Mouse (Mus musculus): ENCODE data around the gene Cfhr1.

Gene Cfhr1

DNA sequence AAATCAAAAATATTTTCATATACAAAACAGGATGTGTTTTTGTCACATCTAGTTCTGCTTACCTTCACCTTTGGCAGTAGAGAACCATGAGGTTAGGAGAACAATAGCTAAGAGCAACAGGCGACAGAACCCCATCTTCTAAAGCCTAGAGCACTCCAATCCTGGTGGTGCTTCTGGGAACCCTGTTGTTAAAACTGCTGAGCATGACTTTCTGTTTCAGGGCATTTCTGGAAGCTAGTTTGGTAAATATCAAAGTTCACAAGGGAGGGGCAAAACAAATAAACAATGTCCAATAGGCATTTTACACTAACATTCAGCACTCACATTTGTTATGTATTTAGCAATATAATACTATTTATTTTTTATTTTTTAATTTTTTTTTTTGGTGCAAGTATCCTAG lies at the start of gene Cfhr1:
Gene Cfhr1 (minus strand): TSS at position 249 of the 400 bp plus-strand sequence.
- DNase-seq (ENCODE audit: low spot score), result no peak

DNA sequence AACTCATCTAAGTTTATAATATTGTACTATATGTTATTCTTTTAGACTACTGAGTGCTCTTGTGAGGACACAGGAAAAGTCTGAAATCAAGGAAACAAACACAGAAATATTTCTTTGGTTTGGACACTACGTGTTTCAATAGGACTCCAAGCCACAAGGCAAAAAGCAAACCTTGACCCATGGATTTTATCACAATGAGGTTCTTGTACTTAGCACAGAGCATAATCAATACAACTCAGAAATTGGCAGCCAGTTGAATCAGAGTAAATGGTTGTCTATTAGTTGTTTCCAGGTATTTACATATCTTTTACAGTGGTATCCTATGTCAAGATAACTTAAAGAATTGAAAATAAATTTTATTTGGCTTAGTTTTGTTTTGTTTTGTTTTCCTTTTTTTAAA lies 8.8 kb downstream of the Cfhr1 start:
- DNase-seq (ENCODE audit: low spot score), result no peak

DNA sequence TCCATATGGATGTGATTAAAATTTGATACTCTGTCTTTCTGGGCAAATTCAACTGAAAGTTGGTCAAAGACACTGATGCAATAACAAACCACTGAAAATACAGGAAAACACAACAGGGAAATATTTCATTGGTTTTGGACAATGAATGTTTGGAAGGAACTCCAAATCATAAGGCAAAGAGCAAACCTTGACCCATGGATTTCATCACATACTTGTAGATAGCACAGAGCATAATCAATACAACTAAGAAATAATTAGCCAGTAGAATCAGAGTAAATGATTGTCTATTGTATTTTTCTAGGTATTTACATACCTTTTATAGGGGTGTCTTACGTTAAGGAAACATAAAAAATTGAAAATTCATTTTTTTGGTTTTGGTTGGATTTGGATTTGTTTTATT lies 11.5 kb downstream of the Cfhr1 start:
- DNase-seq (ENCODE audit: low spot score), result no peak

DNA sequence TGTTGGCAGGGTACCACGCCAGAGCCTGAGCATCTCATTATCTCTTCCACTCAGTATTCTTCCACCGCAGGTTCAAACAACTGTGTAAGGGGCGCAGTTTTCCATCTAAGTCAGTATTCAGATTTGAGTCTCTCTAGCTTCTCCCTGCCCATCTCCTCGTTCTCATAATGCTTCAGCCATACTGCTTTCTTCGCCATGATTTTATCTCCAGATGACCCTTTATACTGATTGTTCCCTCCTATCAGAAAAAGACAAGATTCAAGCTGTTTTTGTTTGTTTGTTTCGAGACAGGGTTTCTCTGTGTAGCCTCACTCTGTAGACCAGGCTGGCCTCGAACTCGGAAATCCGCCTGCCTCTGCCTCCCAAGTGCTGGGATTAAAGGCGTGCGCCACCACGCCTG lies 45.5 kb downstream of the Cfhr1 start:
- no peak for DNase-seq (ENCODE audit: low spot score)

DNA sequence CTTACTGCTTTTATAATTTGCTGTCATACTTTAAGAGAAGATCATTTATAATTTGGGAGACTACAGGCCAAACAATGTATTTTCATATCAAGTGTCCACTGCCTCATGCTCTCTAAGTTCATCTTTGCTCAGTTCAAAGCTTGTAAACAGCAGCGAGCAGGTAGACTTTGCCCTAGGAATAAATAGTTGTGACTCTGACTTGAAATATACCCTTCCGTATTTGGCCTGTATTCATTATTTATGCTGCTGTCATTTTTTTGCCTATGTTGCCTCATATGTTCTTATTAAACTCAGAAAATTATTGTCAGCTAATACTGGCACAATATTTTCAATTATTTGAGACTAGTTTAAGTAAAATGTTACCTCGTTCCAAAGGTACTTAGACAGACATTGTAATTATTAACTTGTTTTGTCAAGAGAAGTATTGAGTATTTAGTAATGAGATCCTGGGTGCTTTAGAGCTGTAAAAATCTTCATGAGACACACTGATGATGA lies 58.8 kb downstream of the Cfhr1 start, which contains the start of gene F13b:
Gene F13b (plus strand): TSS at position 445 of the 495 bp plus-strand sequence.
- DNase-seq (ENCODE audit: low spot score), result no peak

DNA sequence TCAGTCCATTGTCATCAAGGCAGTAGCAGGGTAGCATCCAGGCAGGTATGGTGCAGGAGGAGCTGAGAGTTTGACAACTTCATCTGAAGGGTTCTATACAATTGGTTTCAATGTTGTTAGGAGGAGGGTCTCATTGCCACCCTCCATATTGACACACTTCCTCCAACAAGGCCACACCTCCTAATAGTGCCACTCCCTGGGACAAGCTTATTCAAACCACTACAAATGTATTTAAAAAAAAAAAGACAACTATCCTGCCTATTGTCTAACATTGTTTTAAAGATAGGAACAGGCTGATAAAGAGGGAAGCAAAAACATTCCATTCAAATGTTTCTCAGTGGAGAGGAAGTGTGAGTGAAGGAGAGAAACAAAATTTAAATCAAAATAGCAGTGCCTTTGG lies 60.3 kb downstream of the Cfhr1 start:
- no peak for DNase-seq (ENCODE audit: low spot score)
